Mouse (Mus musculus) embryonic facial prominence, embryonic 12.5 days (tissue): ENCODE results near the gene Nat8f1. TPM values are rescaled to one million over a fixed set of nuclear protein-coding genes. Genes with fewer than 3 reads are reported as not detected.
"Not testable (repeated sequence)": the region's sequence is repeated elsewhere in the genome, so short reads cannot be mapped to it uniquely, and the experiment has no call there.

Experiments
- ATAC-seq: fragments of 200-750 bp; cut with Nextera tagmentation; 2 replicates; pipeline ENCODE4 v1.8.0; 2017; ENCODE audit not compliant: insufficient number of reproducible peaks, insufficient read depth, low FRiP score, low TSS enrichment
- H3K27ac ChIP-seq: fragments of 300-500 bp; sonication (generic); 2 replicates; pipeline ENCODE4 v1.5.1; 2016; ENCODE audit warnings: mild to moderate bottlenecking
- H3K27me3 ChIP-seq: fragments of 300-500 bp; sonication (generic); 2 replicates; pipeline ENCODE4 v1.6.1; 2016; ENCODE audit warnings: mild to moderate bottlenecking, moderate library complexity
- H3K36me3 ChIP-seq: fragments of 300-500 bp; sonication (generic); 2 replicates; pipeline ENCODE4 v1.6.1; 2016; ENCODE audit warnings: mild to moderate bottlenecking
- H3K4me1 ChIP-seq: fragments of 300-500 bp; sonication (generic); 2 replicates; pipeline ENCODE4 v1.6.1; 2016
- H3K4me2 ChIP-seq: fragments of 300-500 bp; sonication (generic); replicated peaks from 2 replicates; pipeline ENCODE4 v1.6.1; 2016; ENCODE audit warnings: mild to moderate bottlenecking, moderate library complexity
- H3K4me3 ChIP-seq: fragments of 300-500 bp; sonication (generic); 2 replicates; pipeline ENCODE4 v1.5.1; 2016; ENCODE audit warnings: mild to moderate bottlenecking
- H3K9ac ChIP-seq: fragments of 300-500 bp; sonication (generic); 2 replicates; pipeline ENCODE4 v1.6.1; 2016; ENCODE audit warnings: mild to moderate bottlenecking, moderate library complexity
- H3K9me3 ChIP-seq: fragments of 300-500 bp; sonication (generic); 2 replicates; pipeline ENCODE4 v1.6.1; 2016; ENCODE audit warnings: mild to moderate bottlenecking, moderate library complexity
- WGBS: fragments of 180-500 bp; shearing (Covaris S2); methylation state at CpG from one replicate; pipeline ENCODE4 v1.1.7; 2016; 5-methylcytosine and 5-hydroxymethylcytosine counted together
- polyA plus RNA-seq: library from polyadenylated mRNA; unstranded; fragments of >200 nt; fragmentation: Nextera tagmentation; extraction: Ambion mirVana; gene quantifications from 2 replicates; pipeline ENCODE4 v1.2.1, GENCODE M21; 2016

Gene Nat8f1
- polyA plus RNA-seq, 1 experiment from 2014 or later = 8.3 TPM

- Histone ChIP-seq H3K4me3 (no peak overlapping the region), H3K36me3 (no peaks in the 10 kb centered on the region), H3K27ac (no peak overlapping the region), H3K9ac (no peak overlapping the region), H3K4me1 (no peaks in the 10 kb centered on the region), H3K9me3 (no peaks in the 10 kb centered on the region), H3K4me2 (no peak overlapping the region), H3K27me3 (no peaks in the 10 kb centered on the region)
- WGBS = 91% methylated on average over 2 of the region's 2 CpGs
- no peak for ATAC-seq
These were observed 13.2 kb downstream of the Nat8f1 start for GRCm38 (mm10) chr6:85902303-85902702.

- not testable (repeated sequence) for H3K4me2 ChIP-seq, H3K27me3 ChIP-seq, H3K4me3 ChIP-seq, H3K9me3 ChIP-seq, H3K36me3 ChIP-seq, H3K4me1 ChIP-seq, H3K27ac ChIP-seq, ATAC-seq, H3K9ac ChIP-seq
- 81% methylated on average over 7 of the region's 8 CpGs for WGBS
These were observed 16.7 kb downstream of the Nat8f1 start for GRCm38 (mm10) chr6:85898596-85899475.

GRCm38 (mm10) chr6:85895061-85895648 is 20.3 kb downstream of the Nat8f1 start:
- not testable (repeated sequence) for H3K9ac ChIP-seq, H3K4me2 ChIP-seq, H3K27ac ChIP-seq, H3K4me3 ChIP-seq, H3K27me3 ChIP-seq, H3K36me3 ChIP-seq, H3K9me3 ChIP-seq, ATAC-seq, H3K4me1 ChIP-seq
- 72% methylated on average over 25 of the region's 25 CpGs for WGBS

GRCm38 (mm10) chr6:85888961-85889360 is 26.5 kb downstream of the Nat8f1 start:
- H3K27ac ChIP-seq = no peak overlapping the region
- WGBS = 98% methylated on average over 2 of the region's 2 CpGs
- no peaks in the 10 kb centered on the region for H3K27me3 ChIP-seq
- H3K9me3 ChIP-seq = peaks cover 5% of the 10 kb centered on the region
- no peak for ATAC-seq
- H3K4me2 ChIP-seq = no peak overlapping the region
- no peak overlapping the region for H3K4me3 ChIP-seq
- H3K9ac ChIP-seq = no peak overlapping the region
- H3K36me3 ChIP-seq = no peaks in the 10 kb centered on the region
- no peaks in the 10 kb centered on the region for H3K4me1 ChIP-seq

- Histone ChIP-seq H3K27ac (no peak overlapping the region), H3K9me3 (peaks cover 19% of the 10 kb centered on the region), H3K27me3 (no peaks in the 10 kb centered on the region), H3K4me1 (no peaks in the 10 kb centered on the region), H3K4me3 (no peak overlapping the region), H3K9ac (no peak overlapping the region), H3K36me3 (no peaks in the 10 kb centered on the region), H3K4me2 (no peak overlapping the region)
- WGBS = 81% methylated on average over 1 of the region's 1 CpGs
- ATAC-seq = no peak
These were observed 31.2 kb downstream of the Nat8f1 start for GRCm38 (mm10) chr6:85884311-85884710.

- not testable (repeated sequence) for H3K36me3 ChIP-seq, H3K4me3 ChIP-seq, H3K9ac ChIP-seq, H3K27ac ChIP-seq, H3K4me1 ChIP-seq, H3K27me3 ChIP-seq, H3K4me2 ChIP-seq, ATAC-seq
- 92% methylated on average over 9 of the region's 9 CpGs for WGBS
- peaks cover 19% of the 10 kb centered on the region for H3K9me3 ChIP-seq
These were observed 32.2 kb downstream of the Nat8f1 start for GRCm38 (mm10) chr6:85883246-85883645.

- H3K27me3 ChIP-seq, H3K4me2 ChIP-seq, ATAC-seq, H3K36me3 ChIP-seq, H3K4me1 ChIP-seq, H3K4me3 ChIP-seq, H3K9ac ChIP-seq, H3K27ac ChIP-seq, H3K9me3 ChIP-seq: not testable (repeated sequence)
- WGBS = 82% methylated on average over 5 of the region's 5 CpGs
These were observed 46.5 kb downstream of the Nat8f1 start, which contains the start of gene Nat8f2 for GRCm38 (mm10) chr6:85869006-85869405. Gene Nat8f2, minus strand, starts transcription at chr6:85869158.

- no peak overlapping the region for H3K4me2 ChIP-seq
- 64% methylated on average over 8 of the region's 8 CpGs for WGBS
- no peak for ATAC-seq
These were observed 47.5 kb downstream of the Nat8f1 start for GRCm38 (mm10) chr6:85867726-85868690.

GRCm38 (mm10) chr6:85866995-85867394 is 48.5 kb downstream of the Nat8f1 start:
- not testable (repeated sequence) for H3K27ac ChIP-seq, H3K27me3 ChIP-seq, H3K36me3 ChIP-seq, H3K9ac ChIP-seq, H3K4me2 ChIP-seq, ATAC-seq, H3K4me1 ChIP-seq, H3K4me3 ChIP-seq, H3K9me3 ChIP-seq
- WGBS = 86% methylated on average over 1 of the region's 1 CpGs

More at GRCm38 (mm10) chr6:85867726-85868690, 47.5 kb downstream of the Nat8f1 start:
- no peaks in the 10 kb centered on the region for H3K27me3 ChIP-seq
- no peak overlapping the region for H3K27ac ChIP-seq
- no peaks in the 10 kb centered on the region for H3K9me3 ChIP-seq
- H3K9ac ChIP-seq = no peak overlapping the region
- H3K4me1 ChIP-seq = no peaks in the 10 kb centered on the region
- H3K4me3 ChIP-seq = no peak overlapping the region
- no peaks in the 10 kb centered on the region for H3K36me3 ChIP-seq

GRCm38 (mm10) chr6:85866166-85866565 is 49.3 kb downstream of the Nat8f1 start:
- 82% methylated on average over 3 of the region's 3 CpGs for WGBS
- not testable (repeated sequence) for H3K36me3 ChIP-seq

GRCm38 (mm10) chr6:85864900-85865639 is 50.4 kb downstream of the Nat8f1 start:
- not testable (repeated sequence) for H3K9ac ChIP-seq, H3K27me3 ChIP-seq, H3K27ac ChIP-seq, ATAC-seq, H3K9me3 ChIP-seq, H3K4me2 ChIP-seq, H3K4me3 ChIP-seq, H3K4me1 ChIP-seq, H3K36me3 ChIP-seq
- 76% methylated on average over 5 of the region's 7 CpGs for WGBS

More at GRCm38 (mm10) chr6:85866166-85866565, 49.3 kb downstream of the Nat8f1 start:
- H3K27ac ChIP-seq, H3K9ac ChIP-seq, H3K4me2 ChIP-seq, H3K4me3 ChIP-seq, H3K4me1 ChIP-seq, ATAC-seq, H3K9me3 ChIP-seq, H3K27me3 ChIP-seq: not testable (repeated sequence)
